Comparison of ENCODE assay signal across 8 mouse cellular contexts in the genomic region with DNA sequence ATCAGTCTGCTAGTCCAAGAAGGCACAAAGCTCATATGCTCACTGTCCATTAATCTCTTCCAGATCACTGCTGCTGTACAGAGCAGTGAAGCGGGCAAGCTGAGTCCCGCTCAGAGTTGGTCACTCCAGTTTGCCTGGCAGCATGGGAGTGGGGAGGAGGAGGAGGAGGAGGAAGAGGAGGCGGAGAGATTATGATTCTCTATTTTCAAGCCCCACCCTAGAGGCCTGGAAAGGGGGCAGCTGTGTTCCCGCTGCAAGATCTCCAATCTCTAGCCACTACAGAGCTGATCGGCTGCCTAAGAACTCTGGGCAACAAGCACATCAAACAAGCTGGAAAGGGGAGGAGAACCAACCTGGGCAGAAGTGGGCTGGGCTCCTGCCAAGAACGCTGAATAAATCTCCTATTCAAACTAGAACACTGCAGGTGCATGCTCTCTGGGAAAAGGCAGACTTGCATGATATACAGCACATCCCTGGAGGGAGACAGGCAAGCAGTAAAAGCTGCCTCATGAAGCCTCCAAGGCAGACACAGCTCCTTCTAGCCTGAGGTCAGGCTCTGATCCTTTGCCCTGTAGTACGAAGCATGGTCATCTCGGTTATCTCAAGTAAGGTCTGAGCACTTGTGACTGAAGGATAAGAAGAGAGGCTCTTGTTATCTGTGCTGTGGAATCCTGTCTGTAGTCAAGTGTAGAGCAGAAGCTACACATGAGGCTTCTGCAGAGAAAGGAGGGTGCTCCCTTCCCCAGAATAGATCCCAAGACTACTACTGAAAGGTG. TPM values are rescaled to one million over a fixed set of nuclear protein-coding genes. Genes with fewer than 3 reads are reported as not detected.
DNase-seq lines count a peak whose midpoint lies in the region; ATAC-seq lines count a peak whose summit lies in the region.

No protein-coding gene starts in this region.

- H3K9me3 ChIP-seq in heart, embryonic 16.5 days (replicated peaks; ENCODE audit: control insufficient read depth, low read length) = no peaks in the 10 kb centered on the region
- H3K9me3 ChIP-seq in stomach, embryonic 15.5 days = no peaks in the 10 kb centered on the region

- H3K36me3 ChIP-seq in heart, embryonic 16.5 days (ENCODE audit: control insufficient read depth, insufficient read depth) = no peaks in the 10 kb centered on the region
- no peaks in the 10 kb centered on the region for H3K36me3 ChIP-seq in stomach, embryonic 15.5 days

- no peak overlapping the region for H3K4me3 ChIP-seq in heart, embryonic 16.5 days (ENCODE audit: low read length)
- H3K4me3 ChIP-seq in stomach, embryonic 15.5 days (replicated peaks) = no peak overlapping the region

- peak; percentile 31 to 44 for DNase-seq in cerebellum, adult 18-20 months
- DNase-seq in cerebellum, adult 9-10 months = no peak
- peak; percentile 60 for DNase-seq in c-Kit-positive CD71-positive TER-119-negative erythroid progenitor cells, embryonic 14.5 days (ENCODE audit: low read depth)
- DNase-seq in kidney, postnatal 25 days = peak; percentile 86 to 90
- peak; percentile 89 for DNase-seq in lung, postnatal 36 days
- no peak for DNase-seq in frontal cortex, postnatal 25 days (ENCODE audit: low spot score in 2 of 2)

- peak overlapping the region; percentile 58 for H3K27ac ChIP-seq in heart, embryonic 16.5 days (ENCODE audit: low read length)
- peak overlapping the region; percentile 89 for H3K27ac ChIP-seq in stomach, embryonic 15.5 days

- 38% methylated on average over 8 of the region's 8 CpGs for WGBS in heart, embryonic 16.5 days
- 30% methylated on average over 8 of the region's 8 CpGs for WGBS in stomach, embryonic 15.5 days

- 0 out of 2 replicates have a peak, but pooled peaks have one; percentile 11 for ATAC-seq in heart, embryonic 16.5 days (replicated peaks; ENCODE audit: extremely low read depth, insufficient read depth, low FRiP score)
- peak; percentile 68 for ATAC-seq in stomach, embryonic 15.5 days (ENCODE audit: insufficient read depth, low FRiP score, low read depth)

- peak overlapping the region; percentile 49; the same call in 1 of the 2 replicates for H3K9ac ChIP-seq in heart, embryonic 16.5 days (ENCODE audit: low read length)
- H3K9ac ChIP-seq in stomach, embryonic 15.5 days = no peak overlapping the region

- H3K27me3 ChIP-seq in heart, embryonic 16.5 days (ENCODE audit: control insufficient read depth, insufficient read depth, low read length) = no peaks in the 10 kb centered on the region
- H3K27me3 ChIP-seq in stomach, embryonic 15.5 days (replicated peaks) = no peaks in the 10 kb centered on the region

- peaks cover 80% of the 10 kb centered on the region for H3K4me1 ChIP-seq in heart, embryonic 16.5 days (ENCODE audit: control insufficient read depth, insufficient read depth, low read length)
- H3K4me1 ChIP-seq in stomach, embryonic 15.5 days = peaks cover 71% of the 10 kb centered on the region

- H3K4me2 ChIP-seq in heart, embryonic 16.5 days (ENCODE audit: low read depth, low read length) = 0 out of 2 replicates have a peak overlapping the region, but pooled peaks have one; percentile 16
- no peak overlapping the region for H3K4me2 ChIP-seq in stomach, embryonic 15.5 days

RNA-seq across cellular contexts. Expression of gene Mark2, which starts 33.5 kb away (rescaled TPM):
- 32.4 and 33.0 TPM in 2 replicates for polyA plus RNA-seq in heart, embryonic 16.5 days (2015; fragmentation: Nextera tagmentation; extraction: Ambion mirVana)
- 55.7 and 57.7 TPM in 2 replicates for polyA plus RNA-seq in stomach, embryonic 15.5 days (2015; fragmentation: Nextera tagmentation; extraction: Ambion mirVana)

RNA-seq across cellular contexts. Expression of gene Rcor2, which starts 41.1 kb away (rescaled TPM):
- 11.9 and 18.0 TPM in 2 replicates for polyA plus RNA-seq in heart, embryonic 16.5 days (2015; fragmentation: Nextera tagmentation; extraction: Ambion mirVana)
- 13.4 and 15.0 TPM in 2 replicates for polyA plus RNA-seq in stomach, embryonic 15.5 days (2015; fragmentation: Nextera tagmentation; extraction: Ambion mirVana)

Comparison
In these comparisons a context has a peak if more than half of its experiments do, and no peak if none do; other contexts are left out.
1. DNase-seq: peak in cerebellum, adult 18-20 months (2 of 2), c-Kit-positive CD71-positive TER-119-negative erythroid progenitor cells, embryonic 14.5 days (single experiment), kidney, postnatal 25 days (2 of 2) and lung, postnatal 36 days (single experiment); none in cerebellum, adult 9-10 months (single experiment) and frontal cortex, postnatal 25 days (0 of 2).